Mouse (Mus musculus) forebrain, embryonic 13.5 days (tissue): ENCODE measurements around the gene 4933434E20Rik. TPM values are rescaled to one million over a fixed set of nuclear protein-coding genes. Genes with fewer than 3 reads are reported as not detected.
A peak's percentile ranks its signal among the peaks of the same experiment; 100 is the strongest.

Source experiments
- ATAC-seq: fragments of 200-750 bp; cut with Nextera tagmentation; 2 replicates; pipeline ENCODE4 v1.8.0; 2017
- H3K27ac ChIP-seq: fragments of 300-500 bp; sonication (generic); 2 replicates; pipeline ENCODE4 v1.5.1; 2015; ENCODE audit warnings: inconsistent platforms, mild to moderate bottlenecking, moderate library complexity
- H3K27me3 ChIP-seq: fragments of 300-500 bp; sonication (generic); 2 replicates; pipeline ENCODE4 v1.6.1; 2015; ENCODE audit warnings: mild to moderate bottlenecking, inconsistent platforms
- H3K36me3 ChIP-seq: fragments of 300-500 bp; sonication (generic); 2 replicates; pipeline ENCODE4 v1.6.1; 2015; ENCODE audit warnings: mild to moderate bottlenecking, inconsistent platforms; ENCODE audit not compliant: poor library complexity, severe bottlenecking
- H3K4me1 ChIP-seq: fragments of 300-500 bp; sonication (generic); 2 replicates; pipeline ENCODE4 v1.6.1; 2015; ENCODE audit warnings: inconsistent platforms
- H3K4me2 ChIP-seq: fragments of 300-500 bp; sonication (generic); 2 replicates; pipeline ENCODE4 v1.6.1; 2015; ENCODE audit warnings: inconsistent platforms, mild to moderate bottlenecking, moderate library complexity
- H3K4me3 ChIP-seq: fragments of 300-500 bp; sonication (generic); 2 replicates; pipeline ENCODE4 v1.5.1; 2015; ENCODE audit warnings: mild to moderate bottlenecking, inconsistent platforms
- H3K9ac ChIP-seq: fragments of 300-500 bp; sonication (generic); 2 replicates; pipeline ENCODE4 v1.6.1; 2015; ENCODE audit warnings: mild to moderate bottlenecking, inconsistent platforms
- H3K9me3 ChIP-seq: fragments of 300-500 bp; sonication (generic); replicated peaks from 2 replicates; pipeline ENCODE4 v1.6.1; 2016; ENCODE audit warnings: inconsistent platforms
- WGBS: fragments of 180-500 bp; shearing (Covaris S2); methylation state at CpG from one replicate; pipeline ENCODE4 v1.1.7; 2015; 5-methylcytosine and 5-hydroxymethylcytosine counted together
- polyA plus RNA-seq: library from polyadenylated mRNA; unstranded; fragments of >200 nt; fragmentation: Nextera tagmentation; extraction: Ambion mirVana; gene quantifications from 2 replicates; pipeline ENCODE4 v1.2.1, GENCODE M21; 2015

Gene 4933434E20Rik
- polyA plus RNA-seq, 1 experiment from 2014 or later = 230 TPM

GRCm38 (mm10) chr3:90083698-90084324 lies 32.4 kb downstream of the 4933434E20Rik start:
- Histone ChIP-seq H3K36me3 (peaks cover 29% of the 10 kb centered on the region), H3K27ac (peak overlapping the region; percentile 62; the same call in 1 of the 2 replicates), H3K4me2 (peak overlapping the region; percentile 37), H3K4me1 (peaks cover 50% of the 10 kb centered on the region), H3K9ac (peak overlapping the region; percentile 9; the same call in 1 of the 2 replicates), H3K27me3 (no peaks in the 10 kb centered on the region), H3K4me3 (no peak overlapping the region), H3K9me3 (no peaks in the 10 kb centered on the region)
- WGBS = 70% methylated on average over 3 of the region's 3 CpGs
- ATAC-seq = no peak

DNA sequence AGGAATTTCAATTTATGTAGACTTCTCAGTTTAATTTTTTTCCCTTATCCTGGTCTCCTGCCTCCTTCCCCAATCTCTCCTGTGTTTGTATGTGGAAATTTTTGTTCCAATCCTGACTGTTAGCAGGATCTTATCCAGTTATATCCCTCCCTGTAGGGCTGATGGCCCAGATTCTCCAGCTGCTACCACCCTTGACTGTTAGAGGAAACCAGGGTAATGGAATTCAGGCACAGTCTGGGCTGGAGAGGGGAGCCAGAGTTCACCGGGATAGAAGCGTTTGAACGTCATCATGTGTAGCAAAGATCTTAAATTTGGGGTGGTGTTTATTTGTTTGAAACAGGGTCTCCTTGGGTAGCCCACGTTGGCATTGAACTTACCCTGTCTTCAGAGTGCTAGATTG lies 33.4 kb downstream of the 4933434E20Rik start:
- ATAC-seq = no peak
- H3K4me2 ChIP-seq = 0 out of 2 replicates have a peak overlapping the region, but pooled peaks have one; percentile 4
- H3K4me3 ChIP-seq = no peak overlapping the region
- no peak overlapping the region for H3K27ac ChIP-seq
- H3K36me3 ChIP-seq = peaks cover 38% of the 10 kb centered on the region
- no peak overlapping the region for H3K9ac ChIP-seq
- 87% methylated on average over 4 of the region's 4 CpGs for WGBS
- peaks cover 47% of the 10 kb centered on the region for H3K4me1 ChIP-seq
- H3K9me3 ChIP-seq = no peaks in the 10 kb centered on the region
- H3K27me3 ChIP-seq = no peaks in the 10 kb centered on the region

DNA sequence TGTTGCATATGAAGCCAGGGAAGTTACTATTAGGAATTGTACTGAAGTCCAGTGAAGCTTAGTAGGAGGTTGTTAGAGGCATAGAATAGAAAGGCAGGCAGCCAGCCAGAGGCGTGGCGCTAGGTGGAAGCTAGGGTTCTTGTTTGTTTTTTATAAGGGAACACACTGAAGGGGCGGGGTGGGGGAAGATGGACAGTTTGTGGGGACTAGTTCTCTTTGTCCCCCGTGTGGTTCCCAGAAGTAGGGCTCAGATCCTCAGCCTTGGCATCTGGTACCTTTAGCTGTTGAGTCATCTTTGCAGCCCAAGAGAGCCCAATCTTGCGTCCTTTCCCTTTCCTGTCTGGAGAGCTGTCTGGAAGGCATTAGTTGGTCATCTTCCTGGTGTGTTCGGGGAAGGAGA lies 33.8 kb downstream of the 4933434E20Rik start:
- H3K27ac ChIP-seq = no peak overlapping the region
- WGBS = 88% methylated on average over 6 of the region's 6 CpGs

GRCm38 (mm10) chr3:90086068-90086467 lies 34.6 kb downstream of the 4933434E20Rik start:
- H3K27ac ChIP-seq = no peak overlapping the region
- no peak overlapping the region for H3K4me3 ChIP-seq
- no peaks in the 10 kb centered on the region for H3K27me3 ChIP-seq
- ATAC-seq = no peak
- 94% methylated on average over 5 of the region's 5 CpGs for WGBS
- H3K4me2 ChIP-seq = no peak overlapping the region
- no peaks in the 10 kb centered on the region for H3K9me3 ChIP-seq
- peaks cover 51% of the 10 kb centered on the region for H3K36me3 ChIP-seq
- H3K9ac ChIP-seq = no peak overlapping the region
- peaks cover 40% of the 10 kb centered on the region for H3K4me1 ChIP-seq

More for the DNA sequence above, 33.8 kb downstream of the 4933434E20Rik start:
- ATAC-seq = no peak
- H3K4me3 ChIP-seq = no peak overlapping the region
- H3K4me1 ChIP-seq = peaks cover 47% of the 10 kb centered on the region
- H3K9me3 ChIP-seq = no peaks in the 10 kb centered on the region
- no peak overlapping the region for H3K4me2 ChIP-seq
- H3K27me3 ChIP-seq = no peaks in the 10 kb centered on the region
- peaks cover 43% of the 10 kb centered on the region for H3K36me3 ChIP-seq
- no peak overlapping the region for H3K9ac ChIP-seq

GRCm38 (mm10) chr3:90088617-90089016 lies 37.2 kb downstream of the 4933434E20Rik start:
- Histone ChIP-seq H3K36me3 (peaks cover 76% of the 10 kb centered on the region), H3K4me3 (no peak overlapping the region), H3K9ac (no peak overlapping the region), H3K9me3 (no peaks in the 10 kb centered on the region), H3K27ac (no peak overlapping the region), H3K4me1 (peaks cover 14% of the 10 kb centered on the region), H3K27me3 (no peaks in the 10 kb centered on the region), H3K4me2 (no peak overlapping the region)
- ATAC-seq = no peak
- 93% methylated on average over 2 of the region's 2 CpGs for WGBS

GRCm38 (mm10) chr3:90090892-90091291 lies 39.5 kb downstream of the 4933434E20Rik start:
- H3K4me3 ChIP-seq = no peak overlapping the region
- no peak overlapping the region for H3K4me2 ChIP-seq
- H3K4me1 ChIP-seq = no peaks in the 10 kb centered on the region
- no peak overlapping the region for H3K9ac ChIP-seq
- H3K27me3 ChIP-seq = no peaks in the 10 kb centered on the region
- H3K9me3 ChIP-seq = no peaks in the 10 kb centered on the region
- peaks cover 98% of the 10 kb centered on the region for H3K36me3 ChIP-seq
- no peak overlapping the region for H3K27ac ChIP-seq
- WGBS = 86% methylated on average over 6 of the region's 6 CpGs
- no peak for ATAC-seq

GRCm38 (mm10) chr3:90094453-90094852 lies 43.0 kb downstream of the 4933434E20Rik start:
- Histone ChIP-seq H3K4me1 (no peaks in the 10 kb centered on the region), H3K36me3 (peaks cover 89% of the 10 kb centered on the region), H3K9ac (no peak overlapping the region), H3K27me3 (no peaks in the 10 kb centered on the region), H3K4me2 (no peak overlapping the region), H3K4me3 (no peak overlapping the region), H3K27ac (no peak overlapping the region), H3K9me3 (no peaks in the 10 kb centered on the region)
- 95% methylated on average over 3 of the region's 3 CpGs for WGBS
- no peak for ATAC-seq

GRCm38 (mm10) chr3:90097928-90098327 lies 46.5 kb downstream of the 4933434E20Rik start:
- peaks cover 69% of the 10 kb centered on the region for H3K36me3 ChIP-seq

DNA sequence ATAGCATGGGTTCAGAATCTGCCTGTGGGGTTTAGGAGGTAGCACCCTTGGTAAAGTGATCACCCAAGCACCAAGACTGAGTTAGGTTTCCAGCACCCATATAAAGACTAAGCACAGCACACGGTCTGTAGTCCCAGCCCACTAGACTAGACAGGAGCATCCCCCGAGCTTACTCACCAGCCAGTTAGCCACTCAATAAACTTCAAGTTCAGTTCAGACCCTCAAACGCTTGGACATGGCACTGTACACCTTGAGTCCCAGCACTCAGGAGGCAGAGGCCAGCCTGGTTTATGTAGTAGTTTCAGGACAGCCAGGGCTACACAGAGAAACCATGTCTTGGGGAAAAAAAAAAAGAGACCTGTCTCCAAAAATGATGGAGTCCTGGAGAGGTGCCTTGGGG lies 49.6 kb downstream of the 4933434E20Rik start:
- no peaks in the 10 kb centered on the region for H3K9me3 ChIP-seq
- ATAC-seq = no peak
- WGBS = 95% methylated on average over 3 of the region's 3 CpGs
- no peaks in the 10 kb centered on the region for H3K4me1 ChIP-seq
- no peak overlapping the region for H3K9ac ChIP-seq
- H3K36me3 ChIP-seq = peaks cover 40% of the 10 kb centered on the region
- H3K27ac ChIP-seq = no peak overlapping the region
- no peaks in the 10 kb centered on the region for H3K27me3 ChIP-seq
- no peak overlapping the region for H3K4me3 ChIP-seq
- no peak overlapping the region for H3K4me2 ChIP-seq

More at GRCm38 (mm10) chr3:90097928-90098327, 46.5 kb downstream of the 4933434E20Rik start:
- Histone ChIP-seq H3K27ac (no peak overlapping the region), H3K4me1 (no peaks in the 10 kb centered on the region), H3K4me3 (no peak overlapping the region), H3K27me3 (no peaks in the 10 kb centered on the region), H3K9ac (no peak overlapping the region), H3K4me2 (no peak overlapping the region), H3K9me3 (no peaks in the 10 kb centered on the region)
- no peak for ATAC-seq
- WGBS = 87% methylated on average over 5 of the region's 5 CpGs

DNA sequence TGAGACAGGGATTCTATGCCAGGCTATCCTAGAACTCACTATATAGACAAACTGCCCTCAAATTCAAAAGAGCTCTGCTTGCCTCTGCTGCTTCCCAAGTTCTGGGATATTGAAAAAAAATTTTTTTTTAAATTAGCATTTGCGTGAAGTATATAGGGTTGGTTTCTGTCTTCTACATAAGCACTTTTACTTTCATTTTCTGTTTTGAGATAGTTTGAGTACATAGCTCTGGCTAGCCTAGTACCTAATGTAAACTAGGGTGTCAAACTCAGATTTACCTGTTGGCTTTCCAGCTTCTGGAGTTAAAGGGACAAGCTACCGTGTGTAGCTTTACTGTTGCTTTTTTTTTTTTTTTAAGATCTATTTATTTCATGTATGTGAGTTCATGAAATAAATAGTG lies 50.2 kb downstream of the 4933434E20Rik start:
- H3K4me3 ChIP-seq = no peak overlapping the region
- no peak overlapping the region for H3K9ac ChIP-seq
- H3K36me3 ChIP-seq = peaks cover 35% of the 10 kb centered on the region
- no peak overlapping the region for H3K27ac ChIP-seq
- no peaks in the 10 kb centered on the region for H3K9me3 ChIP-seq
- no peaks in the 10 kb centered on the region for H3K4me1 ChIP-seq
- no peak for ATAC-seq
- H3K27me3 ChIP-seq = no peaks in the 10 kb centered on the region
- 96% methylated on average over 2 of the region's 2 CpGs for WGBS
- no peak overlapping the region for H3K4me2 ChIP-seq

GRCm38 (mm10) chr3:90102239-90102638 lies 50.8 kb downstream of the 4933434E20Rik start:
- WGBS = 86% methylated on average over 2 of the region's 2 CpGs
- no peak for ATAC-seq
- no peak overlapping the region for H3K4me3 ChIP-seq
- H3K27me3 ChIP-seq = no peaks in the 10 kb centered on the region
- H3K36me3 ChIP-seq = peaks cover 35% of the 10 kb centered on the region
- H3K27ac ChIP-seq = no peak overlapping the region
- H3K9me3 ChIP-seq = no peaks in the 10 kb centered on the region
- H3K9ac ChIP-seq = no peak overlapping the region
- no peaks in the 10 kb centered on the region for H3K4me1 ChIP-seq
- H3K4me2 ChIP-seq = no peak overlapping the region

GRCm38 (mm10) chr3:90103176-90103575 lies 51.7 kb downstream of the 4933434E20Rik start:
- WGBS = 91% methylated on average over 2 of the region's 2 CpGs
- H3K27ac ChIP-seq = no peak overlapping the region
- H3K4me1 ChIP-seq = no peaks in the 10 kb centered on the region
- peaks cover 28% of the 10 kb centered on the region for H3K36me3 ChIP-seq
- H3K9me3 ChIP-seq = no peaks in the 10 kb centered on the region
- no peak for ATAC-seq
- no peak overlapping the region for H3K4me3 ChIP-seq
- no peak overlapping the region for H3K9ac ChIP-seq
- no peaks in the 10 kb centered on the region for H3K27me3 ChIP-seq
- H3K4me2 ChIP-seq = no peak overlapping the region

DNA sequence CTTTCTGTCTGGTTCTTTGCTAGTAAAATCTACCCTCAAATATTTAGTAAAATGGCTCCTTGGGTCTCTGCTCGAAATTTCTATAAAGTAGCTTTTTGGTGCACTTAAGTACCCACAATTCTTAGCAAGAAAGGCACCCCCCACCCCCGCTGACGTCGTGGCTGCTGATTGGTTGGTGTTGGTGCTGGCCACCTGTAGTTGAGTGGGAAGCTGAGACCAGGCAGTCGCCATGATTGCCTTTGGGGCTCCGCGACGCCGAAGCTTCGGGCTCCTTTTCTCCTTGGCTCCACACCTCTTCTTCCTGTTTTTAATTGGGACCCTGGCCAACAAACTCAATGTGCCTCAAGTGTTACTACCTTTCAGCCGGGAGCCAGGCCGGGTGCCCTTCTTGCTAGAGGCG lies 52.5 kb downstream of the 4933434E20Rik start, which contains the start of gene Nup210l:
Gene Nup210l, plus strand, starts transcription at position 195 of the 400 bp plus-strand sequence.
- no peak for ATAC-seq
- no peaks in the 10 kb centered on the region for H3K9me3 ChIP-seq
- no peak within 1 kb of the TSS for H3K9ac ChIP-seq

More for the DNA sequence above, 52.5 kb downstream of the 4933434E20Rik start, which contains the start of gene Nup210l:
- WGBS = 86% methylated on average over 13 of the region's 13 CpGs
- Histone ChIP-seq H3K27me3 (no peaks in the 10 kb centered on the region), H3K36me3 (peaks cover 20% of the 10 kb centered on the region), H3K27ac (no peak within 1 kb of the TSS), H3K4me2 (no peak within 1 kb of the TSS), H3K4me1 (no peaks in the 10 kb centered on the region), H3K4me3 (no peak within 1 kb of the TSS)
